Mouse (Mus musculus) small intestine, adult 2 months (tissue): ENCODE data around the gene Gstm7.

ENCODE experiments used
- CTCF ChIP-seq: fragments of 200-500 bp; IDR thresholded peaks from 2 replicates; pipeline ENCODE4 v1.5.1; 2012; ENCODE audit warnings: low read depth, mild to moderate bottlenecking, control low read depth, inconsistent platforms, low read length, moderate library complexity, mixed read lengths; ENCODE audit not compliant: insufficient replicate concordance, insufficient read length; ENCODE audit errors: extremely low read depth
- POLR2A ChIP-seq: fragments of 200-500 bp; IDR thresholded peaks from 2 replicates; pipeline ENCODE4 v1.6.1; 2012; ENCODE audit warnings: low read depth, mild to moderate bottlenecking, control low read depth, inconsistent platforms, low read length, moderate library complexity

DNA sequence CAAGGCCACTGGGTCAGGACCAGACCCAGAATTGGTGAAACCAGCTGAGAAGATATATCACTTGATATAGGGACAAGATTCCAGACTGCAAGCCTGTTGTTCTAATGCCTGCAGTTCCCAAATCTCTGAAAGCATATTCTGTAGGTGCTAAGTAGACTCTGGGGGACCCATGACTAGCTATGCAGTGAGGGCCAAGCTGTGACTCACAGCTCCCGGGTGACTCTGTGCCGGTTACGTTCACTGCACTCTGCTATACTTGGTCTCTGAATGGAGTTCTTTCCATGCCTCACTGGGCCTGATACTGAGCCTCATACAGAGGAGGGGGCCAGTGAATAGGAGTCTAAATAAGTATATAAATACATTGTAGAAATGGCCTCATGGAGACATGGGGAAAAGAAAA, 3.8 kb downstream of the Gstm7 start:
- no peak for TF ChIP-seq POLR2A
- no peak for TF ChIP-seq CTCF
